Mouse (Mus musculus): ENCODE measurements at regions not wholly inside any gene's neighbourhood (a gene's known extent, or its start where the extent isn't known, plus 50 kb on each side); places are given as distances from the start of the nearest gene placed in this dataset.

- DNase-seq (ENCODE audit: low read depth, low spot score) = no peak
Measured at GRCm38 (mm10) chr15:68635633-68636032, 2134.9 kb upstream of the Lrrc6 start.

- no peak for DNase-seq (ENCODE audit: low read depth, low spot score)
Measured at GRCm38 (mm10) chr15:68626976-68627375, 2126.3 kb upstream of the Lrrc6 start.

GRCm38 (mm10) chr15:68624831-68625230 is 2124.1 kb upstream of the Lrrc6 start:
- DNase-seq (ENCODE audit: low read depth, low spot score) = no peak

- DNase-seq (ENCODE audit: low read depth, low spot score) = no peak
Measured at GRCm38 (mm10) chr15:68620417-68621214, 2119.9 kb upstream of the Lrrc6 start.

- no peak for DNase-seq (ENCODE audit: low read depth, low spot score)
Measured at GRCm38 (mm10) chr15:68606110-68606791, 2105.5 kb upstream of the Lrrc6 start.

GRCm38 (mm10) chr15:68605478-68605877 is 2104.8 kb upstream of the Lrrc6 start:
- DNase-seq (ENCODE audit: low read depth, low spot score) = no peak

- DNase-seq (ENCODE audit: low read depth, low spot score) = no peak
Measured at GRCm38 (mm10) chr15:68582177-68582576, 2081.5 kb upstream of the Lrrc6 start.

- no peak for DNase-seq (ENCODE audit: low read depth, low spot score)
Measured at GRCm38 (mm10) chr15:68579486-68579885, 2078.8 kb upstream of the Lrrc6 start.

GRCm38 (mm10) chr15:68560654-68561053 is 2059.9 kb upstream of the Lrrc6 start:
- DNase-seq (ENCODE audit: low read depth, low spot score) = no peak

GRCm38 (mm10) chr15:68556133-68556532 is 2055.4 kb upstream of the Lrrc6 start:
- no peak for DNase-seq (ENCODE audit: low read depth, low spot score)

- no peak for DNase-seq (ENCODE audit: low read depth, low spot score)
Measured at GRCm38 (mm10) chr15:68536055-68536325, 2035.3 kb upstream of the Lrrc6 start.

- DNase-seq (ENCODE audit: low read depth, low spot score) = no peak
Measured at GRCm38 (mm10) chr15:68535297-68536054, 2034.8 kb upstream of the Lrrc6 start.

- DNase-seq (ENCODE audit: low read depth, low spot score) = no peak
Measured at GRCm38 (mm10) chr15:68520759-68521158, 2020.0 kb upstream of the Lrrc6 start.

GRCm38 (mm10) chr15:68512431-68512830 is 2011.7 kb upstream of the Lrrc6 start:
- DNase-seq (ENCODE audit: low read depth, low spot score) = no peak

- DNase-seq (ENCODE audit: low read depth, low spot score) = no peak
Measured at GRCm38 (mm10) chr15:68508190-68508589, 2007.5 kb upstream of the Lrrc6 start.

- DNase-seq (ENCODE audit: low read depth, low spot score) = no peak
Measured at GRCm38 (mm10) chr15:68506093-68506492, 2005.4 kb upstream of the Lrrc6 start.

- DNase-seq (ENCODE audit: low read depth, low spot score) = no peak
Measured at GRCm38 (mm10) chr15:68496438-68496837, 1995.7 kb upstream of the Lrrc6 start.

- no peak for DNase-seq (ENCODE audit: low read depth, low spot score)
Measured at GRCm38 (mm10) chr15:68484789-68485188, 1984.1 kb upstream of the Lrrc6 start.

GRCm38 (mm10) chr15:68477745-68478144 is 1977.0 kb upstream of the Lrrc6 start:
- DNase-seq (ENCODE audit: low read depth, low spot score) = no peak

GRCm38 (mm10) chr15:68471928-68472327 is 1971.2 kb upstream of the Lrrc6 start:
- DNase-seq (ENCODE audit: low read depth, low spot score) = no peak

- no peak for DNase-seq (ENCODE audit: low read depth, low spot score)
Measured at GRCm38 (mm10) chr15:68462851-68463250, 1962.1 kb upstream of the Lrrc6 start.

GRCm38 (mm10) chr15:68457239-68457638 is 1956.5 kb upstream of the Lrrc6 start:
- DNase-seq (ENCODE audit: low read depth, low spot score) = no peak

GRCm38 (mm10) chr15:68451971-68452370 is 1951.3 kb upstream of the Lrrc6 start:
- DNase-seq (ENCODE audit: low read depth, low spot score) = no peak

Data from A20 (cell line).